Mouse (Mus musculus) CD4-positive, CD25-positive, alpha-beta regulatory T cell, adult 9 weeks (primary cell): ENCODE measurements around the gene Nubpl. TPM values are rescaled to one million over a fixed set of nuclear protein-coding genes. Genes with fewer than 3 reads are reported as not detected.

ENCODE experiments used
- polyA plus RNA-seq: library from polyadenylated mRNA; unstranded; fragments of 100-300 nt; shearing (Covaris generic); gene quantifications from one replicate; pipeline ENCODE4 v1.2.1, GENCODE M21; 2017

Nubpl gene
- polyA plus RNA-seq: 10.4 TPM

GRCm38 (mm10) chr12:52097650-52098070 is at the start of gene Nubpl:
Nubpl (plus strand) TSS chr12:52097737.

Other genes starting within 250 kb of the Nubpl start
- gene Heatr5a, start 126.4 kb upstream of the Nubpl start, polyA plus RNA-seq: 10.5 TPM
- gene Dtd2, start 91.2 kb upstream of the Nubpl start, polyA plus RNA-seq: 10.2 TPM
- gene Gpr33, start 69.7 kb upstream of the Nubpl start, polyA plus RNA-seq: not detected